19 mouse cellular contexts compared by ENCODE assay signal in the genomic region with DNA sequence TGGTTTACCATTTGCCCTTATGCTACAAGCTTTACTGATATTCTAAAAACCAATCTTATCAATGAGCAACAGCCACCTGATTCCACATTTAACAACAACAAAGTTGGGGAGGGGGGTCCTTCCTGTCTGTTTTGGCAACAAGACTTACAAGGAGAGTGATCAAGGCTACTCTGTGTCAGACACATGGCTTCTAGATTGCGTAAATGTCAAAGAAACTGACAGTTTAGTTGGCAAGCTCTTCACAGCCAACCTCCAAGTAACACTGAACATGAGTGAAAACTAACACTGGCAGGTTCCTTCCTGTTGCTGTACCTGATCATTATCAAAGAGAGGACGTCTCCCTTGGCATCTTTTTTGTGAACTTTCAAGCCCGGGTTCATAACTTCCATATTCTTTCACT.
A peak's percentile ranks its signal among the peaks of the same experiment; 100 is the strongest.
DNase-seq lines count a peak whose midpoint lies in the region; ATAC-seq and TF ChIP-seq lines count a peak whose summit lies in the region.
"Had no signal": no experiment of that assay in that cellular context is flagged by ENCODE, and none has a peak within 500 bp of the region (broad histone marks: within the 10 kb centered on the region; RNA-seq: fewer than 3 reads in every experiment).

No protein-coding gene starts in this region.

- no peaks in the 10 kb centered on the region for H3K9me3 ChIP-seq in intestine, embryonic 16.5 days (ENCODE audit: control insufficient read depth, low read length)
- H3K9me3 ChIP-seq: forebrain, embryonic 15.5 days; liver, embryonic 15.5 days; megakaryocyte, embryonic 14.5 days had no signal

- ATAC-seq in inflammation-experienced regulatory T-cells, adult 6 months = peak; percentile 67
- ATAC-seq in intestine, embryonic 16.5 days = no peak
- ATAC-seq: forebrain, embryonic 15.5 days; Patski had no signal

- no peak overlapping the region for H3K9ac ChIP-seq in intestine, embryonic 16.5 days (ENCODE audit: low read depth, low read length)
- H3K9ac ChIP-seq: forebrain, embryonic 15.5 days; liver, embryonic 15.5 days had no signal

- no peak for TF ChIP-seq CTCF in bone marrow macrophage, adult 2 months (IDR thresholded peaks at IDR 0.05; ENCODE audit: low read depth, low read length)

- H3K36me3 ChIP-seq in intestine, embryonic 16.5 days (ENCODE audit: control insufficient read depth, insufficient read depth, low read length) = no peaks in the 10 kb centered on the region
- H3K36me3 ChIP-seq: forebrain, embryonic 15.5 days had no signal

- DNase-seq in 416B (ENCODE audit: low read depth) = peak; percentile 88
- peak; percentile 29 for DNase-seq in CD4-positive, CD25-positive, alpha-beta regulatory T cell, adult 2 months (ENCODE audit: low read depth, low spot score)
- DNase-seq in cerebellum, postnatal 14 days = no peak
- no peak for DNase-seq in lung, postnatal 14 days
- DNase-seq: cerebellum, postnatal 25 days; gastrocnemius, postnatal 25 days; kidney, adult 8-10 months; kidney, postnatal 25 days; lung, postnatal 10 days; retina, postnatal 1 day; right cerebral cortex, postnatal 4 days; thymus, adult 2 months had no signal

- peaks cover 30% of the 10 kb centered on the region for H3K4me1 ChIP-seq in bone marrow macrophage, adult 2 months (ENCODE audit: control insufficient read depth, insufficient read depth, low read length)
- H3K4me1 ChIP-seq in intestine, embryonic 16.5 days (ENCODE audit: control insufficient read depth, insufficient read depth, low read length) = no peaks in the 10 kb centered on the region
- H3K4me1 ChIP-seq: liver, embryonic 15.5 days; megakaryocyte, embryonic 14.5 days had no signal

- 84% methylated on average over 3 of the region's 3 CpGs for WGBS in intestine, embryonic 16.5 days

- H3K4me3 ChIP-seq in bone marrow macrophage, adult 2 months (ENCODE audit: insufficient read depth, low read length) = no peak overlapping the region
- H3K4me3 ChIP-seq in intestine, embryonic 16.5 days (ENCODE audit: low read length) = no peak overlapping the region
- H3K4me3 ChIP-seq: forebrain, embryonic 15.5 days; liver, embryonic 15.5 days; megakaryocyte, embryonic 14.5 days had no signal

- H3K27me3 ChIP-seq in intestine, embryonic 16.5 days (replicated peaks; ENCODE audit: control insufficient read depth, insufficient read depth, low read length) = no peaks in the 10 kb centered on the region
- H3K27me3 ChIP-seq: forebrain, embryonic 15.5 days; liver, embryonic 15.5 days; megakaryocyte, embryonic 14.5 days; Patski had no signal

- H3K4me2 ChIP-seq in intestine, embryonic 16.5 days (ENCODE audit: low read depth, low read length) = no peak overlapping the region
- H3K4me2 ChIP-seq: forebrain, embryonic 15.5 days; liver, embryonic 15.5 days had no signal

- H3K27ac ChIP-seq in bone marrow macrophage, adult 2 months (ENCODE audit: insufficient read depth, low read depth, low read length) = peak overlapping the region; percentile 28
- H3K27ac ChIP-seq in intestine, embryonic 16.5 days (ENCODE audit: low read length) = no peak overlapping the region
- H3K27ac ChIP-seq: forebrain, embryonic 15.5 days; liver, embryonic 15.5 days had no signal

- no peak for TF ChIP-seq POLR2A in bone marrow macrophage, adult 2 months (IDR thresholded peaks at IDR 0.05; ENCODE audit: borderline replicate concordance, low read depth, low read length)

Comparison
In these comparisons a context has a peak if more than half of its experiments do, and no peak if none do; other contexts are left out.
1. DNase-seq: peak in 416B (single experiment) and CD4-positive, CD25-positive, alpha-beta regulatory T cell, adult 2 months (single experiment); none in cerebellum, postnatal 14 days (0 of 2) and lung, postnatal 14 days (single experiment).